Mouse (Mus musculus) intestine, postnatal 0 days (tissue): ENCODE results near the gene Gbgt1. TPM values are rescaled to one million over a fixed set of nuclear protein-coding genes. Genes with fewer than 3 reads are reported as not detected.

Experiments used
- ATAC-seq: fragments of 200-750 bp; cut with Nextera tagmentation; 2 replicates; pipeline ENCODE4 v1.8.0; 2017; ENCODE audit warnings: mild to moderate bottlenecking, moderate TSS enrichment, moderate library complexity
- H3K27ac ChIP-seq: fragments of 300-500 bp; sonication (generic); 2 replicates; pipeline ENCODE4 v1.5.1; 2014; ENCODE audit warnings: mild to moderate bottlenecking, low read depth, low read length, moderate library complexity
- H3K27me3 ChIP-seq: fragments of 300-500 bp; sonication (generic); replicated peaks from 2 replicates; pipeline ENCODE4 v1.6.1; 2014; ENCODE audit warnings: low read length, mixed read lengths; ENCODE audit not compliant: control insufficient read depth, insufficient read depth
- H3K36me3 ChIP-seq: fragments of 300-500 bp; sonication (generic); 2 replicates; pipeline ENCODE4 v1.6.1; 2014; ENCODE audit warnings: mild to moderate bottlenecking, moderate library complexity; ENCODE audit not compliant: control insufficient read depth, insufficient read depth
- H3K4me1 ChIP-seq: fragments of 300-500 bp; sonication (generic); replicated peaks from 2 replicates; pipeline ENCODE4 v1.6.1; 2014; ENCODE audit warnings: antibody characterized with exemption, low read length, mixed read lengths; ENCODE audit not compliant: control insufficient read depth, insufficient read depth
- H3K4me2 ChIP-seq: fragments of 300-500 bp; sonication (generic); replicated peaks from 2 replicates; pipeline ENCODE4 v1.6.1; 2014; ENCODE audit warnings: low read depth, mild to moderate bottlenecking, moderate library complexity
- H3K4me3 ChIP-seq: fragments of 300-500 bp; sonication (generic); 2 replicates; pipeline ENCODE4 v1.5.1; 2014; ENCODE audit warnings: low read depth, low read length
- H3K9ac ChIP-seq: fragments of 300-500 bp; sonication (generic); 2 replicates; pipeline ENCODE4 v1.6.1; 2014; ENCODE audit warnings: mild to moderate bottlenecking, low read depth, low read length
- H3K9me3 ChIP-seq: fragments of 300-500 bp; sonication (generic); 2 replicates; pipeline ENCODE4 v1.6.1; 2016; ENCODE audit warnings: mixed run types; ENCODE audit not compliant: control insufficient read depth
- CTCF ChIP-seq: sonication (generic); IDR thresholded peaks from 2 replicates; pipeline ENCODE4 v1.5.1; 2016; ENCODE audit warnings: low read depth, mild to moderate bottlenecking, control low read depth, antibody characterized with exemption, moderate library complexity
- WGBS: fragments of 180-500 bp; shearing (Covaris S2); extraction: QIAGEN DNeasy Blood & Tissue Kit; methylation state at CpG from one replicate; pipeline ENCODE4 v1.1.7; 2014; 5-methylcytosine and 5-hydroxymethylcytosine counted together
- polyA plus RNA-seq: library from polyadenylated mRNA; unstranded; fragments of >200 nt; fragmentation: Nextera tagmentation; extraction: Ambion mirVana; gene quantifications from 2 replicates; pipeline ENCODE4 v1.2.1, GENCODE M21; 2015

Gbgt1 gene
- polyA plus RNA-seq, result 1.1 and 1.6 TPM in 2 replicates

- WGBS, result 42% methylated on average over 5 of the region's 5 CpGs
- Histone ChIP-seq H3K9ac (peak within 1 kb of the TSS; percentile 11; the same call in 1 of the 2 replicates), H3K4me2 (peak within 1 kb of the TSS; percentile 48), H3K4me1 (peaks cover 6% of the 10 kb centered on the region; the same call in 1 of the 2 replicates), H3K27me3 (no peaks in the 10 kb centered on the region), H3K36me3 (no peaks in the 10 kb centered on the region), H3K27ac (peak within 1 kb of the TSS; percentile 15; the same call in 1 of the 2 replicates), H3K4me3 (no peak within 1 kb of the TSS), H3K9me3 (no peaks in the 10 kb centered on the region)
- TF ChIP-seq CTCF, result no peak
- ATAC-seq, result no peak
These were observed at the start of gene Gbgt1 for GRCm38 (mm10) chr2:28496671-28497070. Gene Gbgt1, plus strand, starts transcription at chr2:28496891.

- peak overlapping the region; percentile 60 for H3K9ac ChIP-seq
- H3K27ac ChIP-seq, result no peak overlapping the region
- H3K27me3 ChIP-seq, result 0 out of 2 replicates have a peak, but pooled peaks cover 5% of the 10 kb centered on the region
- H3K9me3 ChIP-seq, result no peaks in the 10 kb centered on the region
- no peaks in the 10 kb centered on the region for H3K4me1 ChIP-seq
- H3K4me2 ChIP-seq, result peak overlapping the region; percentile 99
- WGBS, result 7% methylated on average over 11 of the region's 11 CpGs
- 0 out of 2 replicates have a peak, but pooled peaks have one; percentile 17 for TF ChIP-seq CTCF
- 0 out of 2 replicates have a peak, but pooled peaks cover 3% of the 10 kb centered on the region for H3K36me3 ChIP-seq
- ATAC-seq, result no peak
- H3K4me3 ChIP-seq, result peak overlapping the region; percentile 75
These were observed 49.4 kb upstream of the Gbgt1 start for GRCm38 (mm10) chr2:28447315-28447670.

DNA sequence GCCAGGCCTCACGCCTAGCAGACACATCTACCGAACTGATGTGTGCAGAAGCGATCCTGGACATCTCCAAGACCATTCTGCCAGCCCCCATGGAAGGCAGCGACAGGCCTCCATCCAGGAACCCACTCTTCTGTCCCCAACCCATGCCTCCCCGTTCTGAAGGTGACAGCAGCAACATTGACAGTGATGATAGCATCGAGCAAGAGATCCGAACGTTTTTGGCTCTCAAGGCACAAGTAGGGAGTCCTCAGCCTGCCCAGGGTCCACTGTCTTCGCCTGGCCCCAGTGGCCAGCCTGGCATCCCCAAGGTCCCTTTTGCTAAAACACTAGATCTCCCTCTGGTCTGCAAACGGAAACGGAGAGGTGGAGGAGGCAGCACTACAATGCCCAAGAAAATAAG lies 45.0 kb upstream of the Gbgt1 start:
- Histone ChIP-seq H3K4me3 (no peak overlapping the region), H3K9me3 (no peaks in the 10 kb centered on the region), H3K27ac (no peak overlapping the region), H3K27me3 (no peaks in the 10 kb centered on the region), H3K36me3 (peaks cover 3% of the 10 kb centered on the region; the same call in 1 of the 2 replicates), H3K4me2 (no peak overlapping the region), H3K4me1 (no peaks in the 10 kb centered on the region), H3K9ac (no peak overlapping the region)
- ATAC-seq, result no peak
- no peak for TF ChIP-seq CTCF
- 92% methylated on average over 11 of the region's 11 CpGs for WGBS

DNA sequence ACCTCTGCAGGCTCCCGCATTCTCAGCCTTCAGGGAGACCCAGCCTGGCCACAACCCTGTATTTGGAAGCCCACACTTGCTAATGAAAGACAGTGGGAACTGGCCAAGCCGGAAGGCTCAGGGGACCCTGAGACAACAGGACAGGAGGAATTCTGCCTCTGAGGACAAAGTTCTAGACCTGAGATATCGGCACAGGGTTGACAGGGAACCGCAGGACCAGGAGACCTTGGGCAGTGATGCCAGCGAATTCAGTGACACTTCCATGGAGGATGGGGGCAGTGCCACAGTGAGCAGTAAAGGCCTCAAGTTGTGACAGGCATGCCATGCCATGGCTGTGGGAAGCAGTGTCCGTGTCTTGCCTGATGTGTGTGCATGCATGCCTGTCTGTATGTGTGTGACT lies 43.2 kb upstream of the Gbgt1 start:
- Histone ChIP-seq H3K9me3 (no peaks in the 10 kb centered on the region), H3K4me1 (no peaks in the 10 kb centered on the region), H3K27ac (no peak overlapping the region), H3K4me2 (no peak overlapping the region), H3K36me3 (peaks cover 3% of the 10 kb centered on the region; the same call in 1 of the 2 replicates), H3K4me3 (no peak overlapping the region), H3K27me3 (no peaks in the 10 kb centered on the region), H3K9ac (no peak overlapping the region)
- ATAC-seq, result no peak
- TF ChIP-seq CTCF, result no peak
- WGBS, result 90% methylated on average over 6 of the region's 6 CpGs

- Histone ChIP-seq H3K27ac (no peak overlapping the region), H3K36me3 (no peaks in the 10 kb centered on the region; the same call in 1 of the 2 replicates), H3K4me3 (no peak overlapping the region), H3K9ac (no peak overlapping the region), H3K4me1 (no peaks in the 10 kb centered on the region), H3K4me2 (no peak overlapping the region), H3K27me3 (no peaks in the 10 kb centered on the region), H3K9me3 (no peaks in the 10 kb centered on the region)
- 77% methylated on average over 1 of the region's 1 CpGs for WGBS
- ATAC-seq, result no peak
- no peak for TF ChIP-seq CTCF
These were observed 40.1 kb upstream of the Gbgt1 start for GRCm38 (mm10) chr2:28456616-28457015.

DNA sequence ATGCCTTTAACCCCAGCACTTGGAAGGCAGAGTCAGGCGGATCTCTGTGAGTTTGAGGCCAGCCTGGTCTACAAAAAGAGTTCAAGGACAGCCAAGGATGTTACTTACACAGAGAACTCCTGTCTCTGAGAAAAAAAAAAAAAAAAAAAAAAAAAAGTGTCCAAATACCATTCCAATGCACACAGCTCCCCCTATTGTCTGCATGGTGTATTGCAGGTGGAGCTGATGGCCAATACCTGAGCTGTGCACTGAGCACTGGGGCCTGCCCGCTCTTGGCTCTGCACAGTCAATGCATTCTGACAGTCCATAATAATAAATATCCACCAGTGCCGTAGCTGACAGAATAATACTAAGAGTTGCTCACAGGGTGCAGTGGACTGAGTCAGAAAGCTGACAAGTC lies 32.8 kb upstream of the Gbgt1 start:
- no peak overlapping the region for H3K4me3 ChIP-seq
- H3K9me3 ChIP-seq, result no peaks in the 10 kb centered on the region
- no peak overlapping the region for H3K27ac ChIP-seq
- H3K4me2 ChIP-seq, result no peak overlapping the region
- H3K36me3 ChIP-seq, result no peaks in the 10 kb centered on the region
- 57% methylated on average over 3 of the region's 3 CpGs for WGBS
- peaks cover 6% of the 10 kb centered on the region; the same call in 1 of the 2 replicates for H3K27me3 ChIP-seq
- H3K4me1 ChIP-seq, result peaks cover 7% of the 10 kb centered on the region; the same call in 1 of the 2 replicates
- TF ChIP-seq CTCF, result peak; percentile 74
- ATAC-seq, result no peak
- H3K9ac ChIP-seq, result no peak overlapping the region
